Mouse (Mus musculus): ENCODE measurements around the gene Jag1. TPM values are rescaled to one million over a fixed set of nuclear protein-coding genes. Genes with fewer than 3 reads are reported as not detected.

The Jag1 gene
- polyA plus RNA-seq, 1 experiment from 2014 or later = 17.8 TPM

Other genes with a start within 250 kb of the Jag1 start
- 17.6 and 28.8 TPM in 2 replicates for gene AL731706.2, start 231.0 kb downstream of the Jag1 start, polyA plus RNA-seq (2015; fragmentation: Nextera tagmentation; extraction: Ambion mirVana)
- gene Slx4ip, start 225.4 kb downstream of the Jag1 start, polyA plus RNA-seq (2015; fragmentation: Nextera tagmentation; extraction: Ambion mirVana) = 12.3 and 14.3 TPM in 2 replicates
- gene AL731706.1, start 225.3 kb downstream of the Jag1 start, polyA plus RNA-seq (2015; fragmentation: Nextera tagmentation; extraction: Ambion mirVana) = 18.1 and 29.4 TPM in 2 replicates
- gene Mkks, start 225.3 kb downstream of the Jag1 start, polyA plus RNA-seq (2015; fragmentation: Nextera tagmentation; extraction: Ambion mirVana) = 14.2 and 17.3 TPM in 2 replicates

Measured in neural tube, embryonic 13.5 days (tissue).